Mouse (Mus musculus) hindbrain, embryonic 14.5 days (tissue): ENCODE measurements around the gene Rad50. TPM values are rescaled to one million over a fixed set of nuclear protein-coding genes. Genes with fewer than 3 reads are reported as not detected.

Source experiments
- ATAC-seq: fragments of 200-750 bp; cut with Nextera tagmentation; 2 replicates; pipeline ENCODE4 v1.8.0; 2017; ENCODE audit warnings: moderate number of reproducible peaks, mild to moderate bottlenecking, moderate TSS enrichment, moderate library complexity; ENCODE audit not compliant: low FRiP score
- DNase-seq: peaks from one replicate; pipeline ENCODE4 v3.0.0-alpha.2; 2015; ENCODE audit warnings: low spot score
- H3K27ac ChIP-seq: fragments of 300-500 bp; sonication (generic); 2 replicates; pipeline ENCODE4 v1.5.1; 2014; ENCODE audit warnings: mild to moderate bottlenecking, moderate library complexity
- H3K27me3 ChIP-seq: fragments of 300-500 bp; sonication (generic); 2 replicates; pipeline ENCODE4 v1.6.1; 2014; ENCODE audit warnings: mild to moderate bottlenecking, low read length, mixed read lengths; ENCODE audit not compliant: control insufficient read depth, insufficient read depth
- H3K36me3 ChIP-seq: fragments of 300-500 bp; sonication (generic); replicated peaks from 2 replicates; pipeline ENCODE4 v1.6.1; 2014; ENCODE audit not compliant: control insufficient read depth, insufficient read depth
- H3K4me1 ChIP-seq: fragments of 300-500 bp; sonication (generic); replicated peaks from 2 replicates; pipeline ENCODE4 v1.6.1; 2014; ENCODE audit warnings: antibody characterized with exemption, low read length, mixed read lengths; ENCODE audit not compliant: control insufficient read depth, insufficient read depth
- H3K4me2 ChIP-seq: fragments of 300-500 bp; sonication (generic); replicated peaks from 2 replicates; pipeline ENCODE4 v1.6.1; 2014; ENCODE audit warnings: mild to moderate bottlenecking, moderate library complexity
- H3K4me3 ChIP-seq: fragments of 300-500 bp; sonication (generic); replicated peaks from 2 replicates; pipeline ENCODE4 v1.5.1; 2014; ENCODE audit warnings: mild to moderate bottlenecking, low read length
- H3K9ac ChIP-seq: fragments of 300-500 bp; sonication (generic); 2 replicates; pipeline ENCODE4 v1.6.1; 2014
- H3K9me3 ChIP-seq: fragments of 300-500 bp; sonication (generic); 2 replicates; pipeline ENCODE4 v1.6.1; 2016; ENCODE audit warnings: low read length; ENCODE audit not compliant: control insufficient read depth
- WGBS: fragments of 180-500 bp; shearing (Covaris S2); extraction: QIAGEN DNeasy Blood & Tissue Kit; methylation state at CpG from one replicate; pipeline ENCODE4 v1.1.7; 2014; 5-methylcytosine and 5-hydroxymethylcytosine counted together
- polyA plus RNA-seq: library from polyadenylated mRNA; unstranded; fragments of >200 nt; fragmentation: Nextera tagmentation; extraction: Ambion mirVana; gene quantifications from 2 replicates; pipeline ENCODE4 v1.2.1, GENCODE M21; 2014

Rad50 gene
- 10.7 and 10.8 TPM in 2 replicates for polyA plus RNA-seq

- no peaks in the 10 kb centered on the region for H3K27me3 ChIP-seq
- peak; percentile 94 for ATAC-seq
- 5% methylated on average over 55 of the region's 55 CpGs for WGBS
- peak; percentile 86 for DNase-seq
- H3K9me3 ChIP-seq = no peaks in the 10 kb centered on the region
- peaks cover 6% of the 10 kb centered on the region; the same call in 1 of the 2 replicates for H3K4me1 ChIP-seq
- no peaks in the 10 kb centered on the region for H3K36me3 ChIP-seq
- H3K4me2 ChIP-seq = peak within 1 kb of the TSS; percentile 94
- H3K27ac ChIP-seq = peak within 1 kb of the TSS; percentile 40
- H3K9ac ChIP-seq = peak within 1 kb of the TSS; percentile 68
- H3K4me3 ChIP-seq = peak within 1 kb of the TSS; percentile 77
Observed at GRCm38 (mm10) chr11:53706934-53707717, at the start of gene Rad50. Rad50 (minus strand) TSS chr11:53707319.

GRCm38 (mm10) chr11:53755011-53755595 is 48.0 kb upstream of the Rad50 start:
- no peaks in the 10 kb centered on the region for H3K9me3 ChIP-seq
- H3K4me1 ChIP-seq = peaks cover 11% of the 10 kb centered on the region; the same call in 1 of the 2 replicates
- no peak overlapping the region for H3K9ac ChIP-seq
- H3K36me3 ChIP-seq = no peaks in the 10 kb centered on the region
- H3K27ac ChIP-seq = no peak overlapping the region
- DNase-seq = no peak
- ATAC-seq = no peak
- no peak overlapping the region for H3K4me2 ChIP-seq
- whole genome bisulfite sequencing = 81% methylated on average over 12 of the region's 12 CpGs
- H3K4me3 ChIP-seq = no peak overlapping the region
- H3K27me3 ChIP-seq = 0 out of 2 replicates have a peak, but pooled peaks cover 7% of the 10 kb centered on the region

- Histone ChIP-seq H3K4me3 (no peak overlapping the region), H3K27ac (no peak overlapping the region), H3K27me3 (no peaks in the 10 kb centered on the region), H3K4me2 (no peak overlapping the region), H3K9ac (no peak overlapping the region), H3K9me3 (no peaks in the 10 kb centered on the region), H3K36me3 (no peaks in the 10 kb centered on the region), H3K4me1 (no peaks in the 10 kb centered on the region)
- 48% methylated on average over 5 of the region's 5 CpGs for WGBS
- DNase-seq (no peak), ATAC-seq (no peak)
Observed at GRCm38 (mm10) chr11:53749716-53750352, 42.7 kb upstream of the Rad50 start.

- Histone ChIP-seq H3K4me1 (no peaks in the 10 kb centered on the region), H3K4me2 (no peak overlapping the region), H3K27ac (no peak overlapping the region), H3K4me3 (no peak overlapping the region), H3K27me3 (no peaks in the 10 kb centered on the region), H3K9me3 (no peaks in the 10 kb centered on the region), H3K9ac (no peak overlapping the region), H3K36me3 (no peaks in the 10 kb centered on the region)
- ATAC-seq (no peak), DNase-seq (no peak)
- WGBS = 69% methylated on average over 4 of the region's 4 CpGs
Observed at GRCm38 (mm10) chr11:53749306-53749705, 42.2 kb upstream of the Rad50 start.

GRCm38 (mm10) chr11:53748614-53749013 is 41.5 kb upstream of the Rad50 start:
- Histone ChIP-seq H3K27ac (no peak overlapping the region), H3K9ac (no peak overlapping the region), H3K27me3 (no peaks in the 10 kb centered on the region), H3K4me2 (no peak overlapping the region), H3K4me3 (no peak overlapping the region), H3K4me1 (no peaks in the 10 kb centered on the region), H3K9me3 (no peaks in the 10 kb centered on the region), H3K36me3 (no peaks in the 10 kb centered on the region)
- ATAC-seq (no peak), DNase-seq (no peak)
- WGBS = 96% methylated on average over 6 of the region's 6 CpGs

- 92% methylated on average over 9 of the region's 9 CpGs for WGBS
- no peak for ATAC-seq
- H3K27me3 ChIP-seq = no peaks in the 10 kb centered on the region
Observed at GRCm38 (mm10) chr11:53747985-53748384, 40.9 kb upstream of the Rad50 start.

GRCm38 (mm10) chr11:53745260-53745659 is 38.1 kb upstream of the Rad50 start:
- H3K9me3 ChIP-seq = no peaks in the 10 kb centered on the region
- ATAC-seq (no peak), DNase-seq (no peak)
- H3K36me3 ChIP-seq = no peaks in the 10 kb centered on the region
- no peak overlapping the region for H3K4me3 ChIP-seq
- H3K27ac ChIP-seq = no peak overlapping the region
- no peak overlapping the region for H3K9ac ChIP-seq
- WGBS = 93% methylated on average over 2 of the region's 2 CpGs
- no peaks in the 10 kb centered on the region for H3K4me1 ChIP-seq
- no peaks in the 10 kb centered on the region for H3K27me3 ChIP-seq
- H3K4me2 ChIP-seq = no peak overlapping the region

More at GRCm38 (mm10) chr11:53747985-53748384, 40.9 kb upstream of the Rad50 start:
- H3K9me3 ChIP-seq = no peaks in the 10 kb centered on the region
- no peak overlapping the region for H3K4me2 ChIP-seq
- no peak overlapping the region for H3K27ac ChIP-seq
- no peak for DNase-seq
- no peaks in the 10 kb centered on the region for H3K4me1 ChIP-seq
- H3K9ac ChIP-seq = no peak overlapping the region
- H3K36me3 ChIP-seq = no peaks in the 10 kb centered on the region
- no peak overlapping the region for H3K4me3 ChIP-seq

- H3K4me1 ChIP-seq = no peaks in the 10 kb centered on the region
- H3K36me3 ChIP-seq = no peaks in the 10 kb centered on the region
- no peaks in the 10 kb centered on the region for H3K27me3 ChIP-seq
- H3K4me3 ChIP-seq = no peak overlapping the region
- DNase-seq (no peak), ATAC-seq (no peak)
- H3K9ac ChIP-seq = no peak overlapping the region
- WGBS = 30% methylated on average over 5 of the region's 5 CpGs
- no peak overlapping the region for H3K4me2 ChIP-seq
- H3K9me3 ChIP-seq = no peaks in the 10 kb centered on the region
- H3K27ac ChIP-seq = no peak overlapping the region
Observed at GRCm38 (mm10) chr11:53742353-53742752, 35.2 kb upstream of the Rad50 start.

GRCm38 (mm10) chr11:53737573-53737946 is 30.4 kb upstream of the Rad50 start:
- Histone ChIP-seq H3K9ac (no peak overlapping the region), H3K9me3 (no peaks in the 10 kb centered on the region), H3K4me1 (no peaks in the 10 kb centered on the region), H3K4me2 (no peak overlapping the region), H3K27ac (no peak overlapping the region), H3K27me3 (no peaks in the 10 kb centered on the region), H3K4me3 (no peak overlapping the region), H3K36me3 (no peaks in the 10 kb centered on the region)
- WGBS = 35% methylated on average over 6 of the region's 6 CpGs
- peak; percentile 44 for DNase-seq
- no peak for ATAC-seq
